Mouse (Mus musculus) left cerebral cortex, adult 8-10 months (tissue): ENCODE measurements around the gene Paox. TPM values are rescaled to one million over a fixed set of nuclear protein-coding genes. Genes with fewer than 3 reads are reported as not detected.
A peak's percentile ranks its signal among the peaks of the same experiment; 100 is the strongest.
"Not testable (repeated sequence)": the region's sequence is repeated elsewhere in the genome, so short reads cannot be mapped to it uniquely, and the experiment has no call there.

ENCODE experiments used
- DNase-seq, 2 experiments: peaks; one replicate each; pipeline ENCODE4 v3.0.0; 2022; ENCODE audit warnings: low spot score in 2 of 2
- total RNA-seq, 4 experiments: library from RNA; stranded (reverse); gene quantifications; 2 replicates each; pipeline ENCODE4 v1.2.4; 2022

The Paox gene
- total RNA-seq, 4 experiments from 2014 or later, result 6.7 to 7.9 (median 7.3) TPM

- DNase-seq, result no peak
These were observed 4.9 kb downstream of the Paox start for GRCm38 (mm10) chr7:140120484-140120883.

GRCm38 (mm10) chr7:140121338-140121910, 5.8 kb downstream of the Paox start:
- no peak for DNase-seq

GRCm38 (mm10) chr7:140122765-140123164, 7.2 kb downstream of the Paox start:
- no peak for DNase-seq

- DNase-seq, result no peak
These were observed 8.8 kb downstream of the Paox start for GRCm38 (mm10) chr7:140124382-140124781.

- peak; percentile 68 to 86 for DNase-seq
These were observed 9.9 kb downstream of the Paox start for GRCm38 (mm10) chr7:140125278-140126021.

- no peak for DNase-seq
These were observed 10.4 kb downstream of the Paox start for GRCm38 (mm10) chr7:140126022-140126350.

- no peak for DNase-seq
These were observed 11.3 kb downstream of the Paox start for GRCm38 (mm10) chr7:140126934-140127333.

- no peak for DNase-seq
These were observed 12.3 kb downstream of the Paox start for GRCm38 (mm10) chr7:140127911-140128310.

- DNase-seq, result not testable (repeated sequence)
These were observed 16.6 kb downstream of the Paox start for GRCm38 (mm10) chr7:140132184-140132583.

- not testable (repeated sequence) for DNase-seq
These were observed 18.4 kb downstream of the Paox start for GRCm38 (mm10) chr7:140134033-140134432.

- DNase-seq, result no peak
These were observed 19.6 kb downstream of the Paox start for GRCm38 (mm10) chr7:140135106-140135770.

GRCm38 (mm10) chr7:140137135-140138020, 21.8 kb downstream of the Paox start, which contains the start of gene Mtg1:
Gene Mtg1 (plus strand): TSS chr7:140137564.
- DNase-seq, result peak; percentile 95 to 98

- DNase-seq, result peak in 1 of 2 experiments; percentile 43
These were observed 22.4 kb downstream of the Paox start for GRCm38 (mm10) chr7:140138021-140138310.

GRCm38 (mm10) chr7:140141350-140141749, 25.8 kb downstream of the Paox start:
- no peak for DNase-seq

GRCm38 (mm10) chr7:140144550-140144949, 29.0 kb downstream of the Paox start:
- DNase-seq, result no peak

- DNase-seq, result peak in 1 of 2 experiments; percentile 54
These were observed 37.8 kb downstream of the Paox start for GRCm38 (mm10) chr7:140153383-140153782.

GRCm38 (mm10) chr7:140153829-140154217, 38.2 kb downstream of the Paox start:
- no peak for DNase-seq

- DNase-seq, result peak; percentile 54 to 84
These were observed 38.8 kb downstream of the Paox start, which contains the start of gene Sprn for GRCm38 (mm10) chr7:140154218-140154927. Gene Sprn (minus strand): TSS chr7:140154877.

GRCm38 (mm10) chr7:140160363-140160762, 44.8 kb downstream of the Paox start:
- DNase-seq, result no peak

- DNase-seq, result no peak
These were observed 49.1 kb downstream of the Paox start, which contains the start of gene Olfr522 for GRCm38 (mm10) chr7:140164664-140165063. Gene Olfr522 (minus strand): TSS chr7:140164764.

GRCm38 (mm10) chr7:140167950-140168349, 52.4 kb downstream of the Paox start:
- no peak for DNase-seq
